Mouse (Mus musculus): ENCODE measurements at regions not wholly inside any gene's neighbourhood (a gene's known extent, or its start where the extent isn't known, plus 50 kb on each side); places are given as distances from the start of the nearest gene placed in this dataset.

GRCm38 (mm10) chr9:61284201-61285021 lies 87.8 kb upstream of the Tle3 start:
- DNase-seq (ENCODE audit: low spot score in 2 of 2): no peak

- no peak for DNase-seq (ENCODE audit: low spot score in 2 of 2)
Observed at GRCm38 (mm10) chr9:61286561-61286960, 85.6 kb upstream of the Tle3 start.

DNA sequence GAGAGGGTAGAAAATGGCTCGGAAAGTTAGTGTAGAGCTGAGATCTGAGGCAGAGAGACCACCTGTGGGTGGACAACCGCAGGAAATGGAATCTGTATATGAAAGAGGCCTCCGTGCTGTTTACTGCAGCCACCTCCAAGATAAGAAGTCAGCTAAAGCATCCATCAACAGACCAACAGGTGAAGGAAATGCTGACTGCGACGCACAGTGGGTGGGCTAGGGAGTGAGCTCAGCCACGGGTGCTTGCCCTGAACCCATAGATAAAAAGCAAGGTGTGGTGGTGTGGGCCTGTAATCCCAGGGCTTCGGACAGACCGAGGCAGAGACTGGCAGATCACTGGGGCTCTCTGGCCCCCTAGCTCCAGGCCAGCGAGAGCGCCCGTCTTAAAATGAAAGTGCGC lies 83.0 kb upstream of the Tle3 start:
- DNase-seq (ENCODE audit: low spot score in 2 of 2): no peak

- no peak for DNase-seq (ENCODE audit: low spot score in 2 of 2)
Observed at GRCm38 (mm10) chr9:61289713-61290112, 82.5 kb upstream of the Tle3 start.

- no peak for DNase-seq (ENCODE audit: low spot score in 2 of 2)
Observed at GRCm38 (mm10) chr9:61291646-61292045, 80.5 kb upstream of the Tle3 start.

GRCm38 (mm10) chr9:61292501-61292900 lies 79.7 kb upstream of the Tle3 start:
- no peak for DNase-seq (ENCODE audit: low spot score in 2 of 2)

GRCm38 (mm10) chr9:61293223-61293985 lies 78.8 kb upstream of the Tle3 start:
- no peak for DNase-seq (ENCODE audit: low spot score in 2 of 2)

- DNase-seq (ENCODE audit: low spot score in 2 of 2): no peak
Observed at GRCm38 (mm10) chr9:61295001-61295400, 77.2 kb upstream of the Tle3 start.

- no peak for DNase-seq (ENCODE audit: low spot score in 2 of 2)
Observed at GRCm38 (mm10) chr9:61296311-61296947, 75.7 kb upstream of the Tle3 start.

DNA sequence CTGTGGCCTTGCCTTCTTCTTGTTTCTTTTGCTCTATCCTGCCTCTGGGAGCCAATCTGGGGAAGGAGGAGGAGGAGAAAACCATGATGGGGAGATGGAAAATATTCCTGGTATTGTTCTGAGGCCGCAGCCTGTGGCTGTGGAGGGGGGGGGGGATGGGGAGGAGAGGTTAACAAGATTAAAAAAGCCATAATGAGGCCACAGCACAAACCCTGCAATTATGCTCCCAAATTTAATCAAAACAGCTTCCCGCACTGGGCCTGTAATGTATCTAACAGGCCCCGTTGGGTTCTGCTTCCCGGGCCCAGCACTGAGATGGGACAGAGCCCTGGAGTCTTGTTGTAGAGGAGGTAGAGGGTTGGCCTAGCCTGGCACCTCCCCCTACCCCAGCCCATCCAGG lies 74.8 kb upstream of the Tle3 start:
- DNase-seq (ENCODE audit: low spot score in 2 of 2): no peak

DNA sequence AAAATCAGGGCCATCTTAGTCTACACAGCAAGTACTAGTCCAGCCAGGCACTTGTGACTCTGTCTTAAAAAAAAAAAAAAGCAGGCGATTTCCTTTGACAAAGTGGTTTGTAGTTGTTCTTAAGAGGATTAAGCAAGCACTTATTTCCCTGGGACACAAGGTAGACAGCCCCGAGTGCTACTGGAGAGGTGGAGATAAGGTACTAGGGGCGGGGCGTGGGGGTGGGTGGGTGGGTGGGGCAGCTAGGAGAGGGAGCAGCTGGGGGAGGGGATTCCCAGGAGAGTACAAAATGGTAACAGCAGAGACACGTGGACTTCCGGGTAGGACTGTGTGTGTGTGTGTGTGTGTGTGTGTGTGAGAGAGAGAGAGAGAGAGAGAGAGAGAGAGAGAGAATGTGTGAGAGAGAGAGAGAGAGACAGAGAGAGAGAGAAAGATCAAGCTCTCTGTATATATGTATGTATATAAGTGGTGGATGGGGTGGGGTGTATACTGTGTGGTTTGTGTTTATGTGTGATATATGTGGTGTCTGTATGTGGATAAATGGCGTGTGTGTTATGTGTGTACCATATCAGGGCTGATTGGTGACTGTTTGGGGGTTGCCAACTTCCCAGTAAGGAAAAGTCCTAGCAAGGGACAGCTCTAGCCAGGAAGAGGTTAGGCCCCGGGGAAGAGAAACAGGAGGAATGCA lies 72.1 kb upstream of the Tle3 start:
- no peak for DNase-seq (ENCODE audit: low spot score in 2 of 2)

- DNase-seq (ENCODE audit: low spot score in 2 of 2): no peak
Observed at GRCm38 (mm10) chr9:61301070-61301469, 71.1 kb upstream of the Tle3 start.

DNA sequence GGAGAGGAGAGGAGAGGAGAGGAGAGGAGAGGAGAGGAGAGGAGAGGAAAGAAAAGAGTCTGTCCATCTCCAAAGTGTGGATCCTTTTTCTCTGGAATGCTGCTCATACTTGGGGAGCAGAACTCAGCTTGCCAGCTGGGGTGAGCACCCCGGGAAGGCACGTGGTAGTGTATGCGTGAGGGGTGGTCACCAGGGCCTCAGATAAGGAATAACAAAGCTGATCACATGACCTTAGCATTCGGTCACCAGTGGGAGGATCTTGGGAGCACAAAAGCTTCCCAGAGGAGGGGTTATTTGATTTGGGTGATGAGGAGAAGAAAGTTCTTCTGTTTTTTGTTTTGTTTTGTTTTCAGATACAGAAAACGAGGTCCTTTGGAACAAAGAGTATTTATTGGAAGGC lies 69.4 kb upstream of the Tle3 start:
- DNase-seq (ENCODE audit: low spot score in 2 of 2): no peak

GRCm38 (mm10) chr9:61306306-61306705 lies 65.9 kb upstream of the Tle3 start:
- DNase-seq (ENCODE audit: low spot score in 2 of 2): no peak

GRCm38 (mm10) chr9:61309096-61309495 lies 63.1 kb upstream of the Tle3 start:
- DNase-seq (ENCODE audit: low spot score in 2 of 2): no peak

GRCm38 (mm10) chr9:61309768-61310493 lies 62.2 kb upstream of the Tle3 start:
- DNase-seq (ENCODE audit: low spot score in 2 of 2): no peak

DNA sequence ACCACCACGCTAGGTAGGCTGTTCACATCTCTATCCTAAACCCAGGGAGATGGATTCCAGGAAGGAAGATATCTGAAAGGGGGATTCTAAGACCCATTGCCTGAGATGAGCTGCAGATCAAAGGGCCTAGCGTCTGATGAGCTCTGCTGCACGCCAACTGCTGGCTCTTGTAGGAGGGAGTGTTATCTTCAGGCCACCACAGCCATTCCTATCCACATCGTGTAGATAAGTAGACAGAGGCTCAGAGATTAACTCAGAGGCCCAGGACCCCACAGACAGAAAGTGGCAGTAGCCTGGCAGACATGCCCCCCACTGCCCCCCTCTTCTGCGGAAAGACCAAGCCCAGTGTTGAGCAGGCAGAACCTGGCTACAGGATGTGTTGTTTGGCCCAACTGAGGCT lies 61.6 kb upstream of the Tle3 start:
- no peak for DNase-seq (ENCODE audit: low spot score in 2 of 2)

DNA sequence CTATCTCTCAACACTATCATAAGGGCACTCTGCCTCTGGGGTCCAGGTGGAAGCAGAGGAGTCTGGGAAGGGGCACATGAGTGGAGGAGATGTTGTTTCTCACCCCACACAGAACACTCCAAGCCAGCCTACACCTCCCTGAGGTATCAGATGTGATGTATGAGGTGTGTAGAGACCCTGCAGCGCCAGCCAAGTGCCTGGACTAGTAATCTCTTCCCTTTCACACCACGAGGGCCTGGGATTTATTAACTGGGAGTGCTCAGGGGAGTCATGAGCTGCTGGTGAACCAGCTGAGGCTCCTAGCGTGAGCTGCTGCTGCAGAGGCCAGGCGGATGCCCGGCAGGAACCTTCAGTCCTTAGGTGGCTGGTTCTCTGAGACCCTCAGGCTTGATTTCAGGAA lies 60.6 kb upstream of the Tle3 start:
- DNase-seq (ENCODE audit: low spot score in 2 of 2): no peak

DNA sequence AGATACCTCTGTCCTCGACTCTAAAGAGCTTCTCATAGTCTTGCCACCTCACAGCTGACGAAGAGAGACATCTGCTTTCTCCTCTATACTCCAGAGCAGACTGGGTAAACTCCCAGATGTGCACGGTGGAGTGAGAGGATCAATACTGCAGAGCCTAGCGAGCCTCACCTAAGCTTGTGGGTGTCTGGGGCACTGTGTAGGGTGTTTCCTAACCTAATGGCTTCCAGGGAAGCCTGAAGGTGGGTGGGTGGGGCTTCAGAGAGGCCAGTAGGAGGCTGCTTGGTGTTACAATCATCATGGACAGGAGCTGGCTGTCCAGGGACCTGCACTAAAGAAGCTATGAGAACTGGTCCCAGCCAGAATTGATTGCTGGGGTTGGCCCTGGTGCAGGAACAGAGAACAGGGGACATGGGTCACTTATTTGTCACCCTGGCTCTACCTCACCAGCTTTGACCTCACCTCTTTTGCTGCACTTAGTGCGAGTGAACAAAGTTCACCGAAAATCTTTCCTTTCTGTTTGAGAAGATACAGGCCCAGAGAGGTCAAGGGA lies 57.5 kb upstream of the Tle3 start:
- no peak for DNase-seq (ENCODE audit: low spot score in 2 of 2)
